Mouse (Mus musculus): ENCODE measurements at regions not wholly inside any gene's neighbourhood (a gene's known extent, or its start where the extent isn't known, plus 50 kb on each side); places are given as distances from the start of the nearest gene placed in this dataset.

- no peak for ATAC-seq (ENCODE audit: insufficient read depth)
- Histone ChIP-seq H3K4me1 (ENCODE audit: insufficient read depth) (no peaks in the 10 kb centered on the region), H3K9me3 (ENCODE audit: low read depth, low read length) (no peaks in the 10 kb centered on the region), H3K4me3 (ENCODE audit: low read depth, low read length) (no peak overlapping the region), H3K27me3 (ENCODE audit: insufficient read depth, low read length) (no peaks in the 10 kb centered on the region), H3K4me2 (no peak overlapping the region), H3K9ac (no peak overlapping the region), H3K27ac (ENCODE audit: low read depth) (no peak overlapping the region), H3K36me3 (ENCODE audit: insufficient read depth) (no peaks in the 10 kb centered on the region)
- WGBS: 26% methylated on average over 4 of the region's 4 CpGs
- TF ChIP-seq CTCF (IDR thresholded peaks at IDR 0.05; ENCODE audit: low read depth): no peak
- no peak for DNase-seq
These were observed 70.6 kb upstream of the Nectin1 start for GRCm38 (mm10) chr9:43673171-43673680.

DNA sequence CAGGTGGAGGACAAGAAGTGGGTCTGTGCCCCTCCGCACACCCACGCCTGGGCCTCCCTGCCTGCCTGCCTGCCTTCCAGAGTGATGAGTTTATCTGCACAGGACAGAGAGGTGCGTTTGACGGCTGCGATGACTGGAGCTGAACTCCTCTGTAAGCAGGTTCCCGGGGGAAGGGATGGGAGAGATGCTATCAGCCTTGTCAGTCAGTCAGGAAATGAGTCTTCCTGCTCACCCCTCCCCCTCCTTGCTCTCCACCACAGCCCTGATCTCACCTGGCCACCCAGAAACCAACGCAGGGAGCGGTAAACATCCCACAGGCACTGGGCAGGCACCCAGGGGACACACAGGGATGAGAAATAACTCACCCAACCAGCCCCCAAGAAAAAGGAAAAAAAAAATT lies 69.5 kb upstream of the Nectin1 start:
- Histone ChIP-seq H3K36me3 (ENCODE audit: insufficient read depth) (no peaks in the 10 kb centered on the region), H3K4me2 (no peak overlapping the region), H3K27me3 (ENCODE audit: insufficient read depth, low read length) (no peaks in the 10 kb centered on the region), H3K4me1 (ENCODE audit: insufficient read depth) (no peaks in the 10 kb centered on the region), H3K9ac (no peak overlapping the region), H3K4me3 (ENCODE audit: low read depth, low read length) (no peak overlapping the region), H3K9me3 (ENCODE audit: low read depth, low read length) (no peaks in the 10 kb centered on the region), H3K27ac (ENCODE audit: low read depth) (no peak overlapping the region)
- ATAC-seq (ENCODE audit: insufficient read depth) (no peak), DNase-seq (no peak)
- 18% methylated on average over 8 of the region's 8 CpGs for WGBS
- TF ChIP-seq CTCF (IDR thresholded peaks at IDR 0.05; ENCODE audit: low read depth): no peak

DNA sequence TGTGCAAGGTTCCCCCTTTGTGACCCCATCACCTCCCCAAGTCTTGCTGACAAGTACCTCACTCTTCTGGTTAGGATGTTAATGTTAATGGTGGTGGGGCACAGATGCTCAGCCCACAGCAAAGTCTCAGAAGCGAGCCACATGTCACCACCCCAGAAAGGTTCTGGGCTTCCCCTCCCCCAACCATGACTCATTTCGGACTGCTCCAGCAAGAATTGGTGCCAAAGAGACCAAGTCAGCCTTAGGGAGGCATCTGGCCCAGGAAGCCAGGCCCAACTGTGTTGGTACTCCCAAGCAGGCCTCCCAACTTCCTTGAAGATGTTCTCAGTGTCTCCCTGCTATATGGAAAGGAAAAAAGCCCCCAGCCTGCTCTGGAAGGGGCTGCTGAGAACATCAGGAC lies 67.8 kb upstream of the Nectin1 start:
- WGBS: 63% methylated on average over 2 of the region's 2 CpGs

DNA sequence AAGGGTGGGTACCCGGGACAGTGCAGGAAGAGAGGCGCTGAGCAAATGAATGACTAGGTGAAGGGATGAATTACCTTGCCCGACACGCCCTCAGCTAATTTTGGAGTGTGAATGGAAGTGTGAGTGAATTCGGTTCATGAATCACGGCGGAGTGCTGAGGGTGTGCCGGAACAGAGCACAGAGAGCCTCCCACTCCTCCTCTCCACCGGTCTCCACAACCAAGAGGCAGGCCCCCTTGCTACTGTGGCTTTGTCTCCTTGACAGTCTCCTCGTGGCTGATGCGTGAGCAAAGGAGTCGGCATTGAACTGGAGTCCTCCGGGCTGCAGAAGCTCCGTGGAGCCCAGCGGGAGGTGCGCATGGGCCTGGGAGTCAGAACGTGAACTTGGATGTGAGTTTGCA lies 64.5 kb upstream of the Nectin1 start:
- ATAC-seq (ENCODE audit: insufficient read depth) (no peak), DNase-seq (no peak)
- Histone ChIP-seq H3K4me2 (no peak overlapping the region), H3K4me1 (ENCODE audit: insufficient read depth) (no peaks in the 10 kb centered on the region), H3K9ac (no peak overlapping the region), H3K27me3 (ENCODE audit: insufficient read depth, low read length) (no peaks in the 10 kb centered on the region), H3K36me3 (ENCODE audit: insufficient read depth) (no peaks in the 10 kb centered on the region), H3K9me3 (ENCODE audit: low read depth, low read length) (no peaks in the 10 kb centered on the region), H3K4me3 (ENCODE audit: low read depth, low read length) (no peak overlapping the region), H3K27ac (ENCODE audit: low read depth) (no peak overlapping the region)
- WGBS: 41% methylated on average over 17 of the region's 17 CpGs
- TF ChIP-seq CTCF (IDR thresholded peaks at IDR 0.05; ENCODE audit: low read depth): no peak

More for the DNA sequence above, 67.8 kb upstream of the Nectin1 start:
- TF ChIP-seq CTCF (IDR thresholded peaks at IDR 0.05; ENCODE audit: low read depth): no peak
- Histone ChIP-seq H3K27me3 (ENCODE audit: insufficient read depth, low read length) (no peaks in the 10 kb centered on the region), H3K36me3 (ENCODE audit: insufficient read depth) (no peaks in the 10 kb centered on the region), H3K9ac (no peak overlapping the region), H3K9me3 (ENCODE audit: low read depth, low read length) (no peaks in the 10 kb centered on the region), H3K27ac (ENCODE audit: low read depth) (no peak overlapping the region), H3K4me2 (no peak overlapping the region), H3K4me1 (ENCODE audit: insufficient read depth) (no peaks in the 10 kb centered on the region), H3K4me3 (ENCODE audit: low read depth, low read length) (no peak overlapping the region)
- DNase-seq (no peak), ATAC-seq (ENCODE audit: insufficient read depth) (no peak)

DNA sequence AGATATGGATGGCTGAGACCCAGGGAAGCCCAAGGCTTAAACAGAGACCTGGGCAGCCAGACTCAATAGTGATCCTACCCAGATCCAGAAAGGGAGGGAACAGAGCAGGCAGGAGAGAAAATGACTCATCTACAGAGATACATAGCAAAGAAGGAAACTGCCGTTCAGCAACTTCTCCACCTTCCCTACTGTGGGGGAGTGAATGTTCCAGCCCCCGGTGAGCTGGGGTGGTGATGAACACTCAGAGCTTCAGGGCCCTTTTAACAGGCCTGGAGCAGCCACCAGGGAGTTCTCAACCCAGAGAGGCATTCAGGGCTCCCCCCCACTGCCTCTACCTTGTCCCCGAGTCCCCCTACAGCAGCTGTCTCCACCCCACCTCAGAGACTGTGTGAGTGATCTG lies 62.5 kb upstream of the Nectin1 start:
- Histone ChIP-seq H3K36me3 (ENCODE audit: insufficient read depth) (no peaks in the 10 kb centered on the region), H3K4me2 (no peak overlapping the region), H3K4me1 (ENCODE audit: insufficient read depth) (no peaks in the 10 kb centered on the region), H3K4me3 (ENCODE audit: low read depth, low read length) (no peak overlapping the region), H3K9me3 (ENCODE audit: low read depth, low read length) (no peaks in the 10 kb centered on the region), H3K27ac (ENCODE audit: low read depth) (no peak overlapping the region), H3K9ac (no peak overlapping the region), H3K27me3 (ENCODE audit: insufficient read depth, low read length) (no peaks in the 10 kb centered on the region)
- DNase-seq (no peak), ATAC-seq (ENCODE audit: insufficient read depth) (no peak)
- no peak for TF ChIP-seq CTCF (IDR thresholded peaks at IDR 0.05; ENCODE audit: low read depth)
- WGBS: 51% methylated on average over 3 of the region's 3 CpGs

- Histone ChIP-seq H3K27ac (ENCODE audit: low read depth) (no peak overlapping the region), H3K4me2 (no peak overlapping the region), H3K9ac (no peak overlapping the region), H3K36me3 (ENCODE audit: insufficient read depth) (no peaks in the 10 kb centered on the region), H3K27me3 (ENCODE audit: insufficient read depth, low read length) (no peaks in the 10 kb centered on the region), H3K9me3 (ENCODE audit: low read depth, low read length) (no peaks in the 10 kb centered on the region), H3K4me3 (ENCODE audit: low read depth, low read length) (no peak overlapping the region), H3K4me1 (ENCODE audit: insufficient read depth) (no peaks in the 10 kb centered on the region)
- no peak for DNase-seq
- WGBS: 51% methylated on average over 5 of the region's 5 CpGs
- no peak for ATAC-seq (ENCODE audit: insufficient read depth)
- no peak for TF ChIP-seq CTCF (IDR thresholded peaks at IDR 0.05; ENCODE audit: low read depth)
These were observed 61.7 kb upstream of the Nectin1 start for GRCm38 (mm10) chr9:43682102-43682501.

DNA sequence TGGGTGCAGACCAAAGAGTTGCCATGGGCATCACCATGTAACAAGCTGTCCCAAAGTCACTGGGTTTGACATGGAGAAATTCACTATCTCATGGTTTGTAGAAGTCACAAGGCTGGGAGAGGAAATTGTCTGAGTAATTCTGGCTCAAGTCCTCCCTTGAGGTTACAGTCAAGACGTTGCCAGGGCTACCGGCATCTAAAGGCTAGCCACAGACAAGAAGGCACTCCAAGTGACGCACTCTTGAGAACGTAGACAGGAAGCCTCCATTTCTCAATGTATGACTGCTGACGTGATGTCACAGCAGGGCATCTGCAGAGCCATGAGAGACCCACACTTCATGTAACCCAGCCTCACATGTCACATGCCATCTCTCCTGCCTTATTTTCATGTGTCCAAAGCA lies 59.2 kb upstream of the Nectin1 start:
- 78% methylated on average over 5 of the region's 5 CpGs for WGBS
- H3K9ac ChIP-seq: no peak overlapping the region
- H3K4me2 ChIP-seq: no peak overlapping the region
- no peaks in the 10 kb centered on the region for H3K4me1 ChIP-seq (ENCODE audit: insufficient read depth)
- no peak for ATAC-seq (ENCODE audit: insufficient read depth)
- no peak overlapping the region for H3K4me3 ChIP-seq (ENCODE audit: low read depth, low read length)
- H3K9me3 ChIP-seq (ENCODE audit: low read depth, low read length): no peaks in the 10 kb centered on the region
- no peaks in the 10 kb centered on the region for H3K27me3 ChIP-seq (ENCODE audit: insufficient read depth, low read length)
- no peaks in the 10 kb centered on the region for H3K36me3 ChIP-seq (ENCODE audit: insufficient read depth)
- no peak for DNase-seq
- H3K27ac ChIP-seq (ENCODE audit: low read depth): no peak overlapping the region
- TF ChIP-seq CTCF (IDR thresholded peaks at IDR 0.05; ENCODE audit: low read depth): no peak

- Histone ChIP-seq H3K4me3 (ENCODE audit: low read depth, low read length) (no peak overlapping the region), H3K4me2 (no peak overlapping the region), H3K9me3 (ENCODE audit: low read depth, low read length) (no peaks in the 10 kb centered on the region), H3K9ac (no peak overlapping the region), H3K27ac (ENCODE audit: low read depth) (no peak overlapping the region), H3K27me3 (ENCODE audit: insufficient read depth, low read length) (no peaks in the 10 kb centered on the region), H3K36me3 (ENCODE audit: insufficient read depth) (no peaks in the 10 kb centered on the region), H3K4me1 (ENCODE audit: insufficient read depth) (no peaks in the 10 kb centered on the region)
- no peak for DNase-seq
- ATAC-seq (ENCODE audit: insufficient read depth): no peak
- no peak for TF ChIP-seq CTCF (IDR thresholded peaks at IDR 0.05; ENCODE audit: low read depth)
- 76% methylated on average over 1 of the region's 1 CpGs for WGBS
These were observed 51.8 kb upstream of the Nectin1 start for GRCm38 (mm10) chr9:43692015-43692414.

Data from lung, embryonic 14.5 days (tissue).